Mouse (Mus musculus) brain, embryonic 14.5 days (tissue): Measurements from ENCODE around the gene Cnih3. TPM values are rescaled to one million over a fixed set of nuclear protein-coding genes. Genes with fewer than 3 reads are reported as not detected.

Experiments used
- DNase-seq: peaks from one replicate; pipeline ENCODE4 v3.0.0-alpha.2; 2011; ENCODE audit warnings: low read depth
- CTCF ChIP-seq: fragments of 200-500 bp; IDR thresholded peaks from 2 replicates; pipeline ENCODE4 v1.5.1; 2012; ENCODE audit warnings: inconsistent platforms, mild to moderate bottlenecking, moderate library complexity, borderline replicate concordance; ENCODE audit not compliant: insufficient read depth, insufficient read length; ENCODE audit errors: extremely low read depth
- POLR2A ChIP-seq: fragments of 200-500 bp; IDR thresholded peaks from 2 replicates; pipeline ENCODE4 v1.6.1; 2012; ENCODE audit warnings: mild to moderate bottlenecking, inconsistent platforms, borderline replicate concordance; ENCODE audit not compliant: poor library complexity, insufficient read depth, insufficient read length, severe bottlenecking; ENCODE audit errors: extremely low read depth
- polyA plus RNA-seq: library from polyadenylated mRNA; depleted of rRNA; stranded (reverse); fragments of >200 nt; gene quantifications from 2 replicates; pipeline ENCODE4 v1.2.3, GENCODE M21; 2012

The Cnih3 gene
- polyA plus RNA-seq, 1 experiment = 6.7 TPM

DNA sequence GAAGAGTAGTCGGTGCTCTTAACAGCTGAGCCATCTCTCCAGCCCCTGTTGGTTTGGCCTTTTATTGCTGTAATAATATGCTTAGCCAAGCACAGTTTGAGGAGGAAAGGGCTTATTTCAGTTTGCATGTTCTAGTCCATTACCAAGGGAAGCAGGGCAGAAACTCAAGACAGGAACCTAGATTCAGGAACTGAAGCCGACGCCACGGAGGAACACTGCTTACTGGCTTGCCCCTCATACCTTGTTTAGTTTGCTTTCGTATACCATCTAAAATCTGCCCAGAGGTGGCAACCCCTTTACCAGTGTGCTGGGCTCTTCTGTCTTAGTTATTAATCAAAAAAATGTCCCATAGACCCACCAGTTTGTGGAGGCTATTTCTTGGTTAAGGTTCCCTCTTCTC is 25.3 kb upstream of the Cnih3 start:
- no peak for DNase-seq
- TF ChIP-seq CTCF (no peak), POLR2A (no peak)

DNA sequence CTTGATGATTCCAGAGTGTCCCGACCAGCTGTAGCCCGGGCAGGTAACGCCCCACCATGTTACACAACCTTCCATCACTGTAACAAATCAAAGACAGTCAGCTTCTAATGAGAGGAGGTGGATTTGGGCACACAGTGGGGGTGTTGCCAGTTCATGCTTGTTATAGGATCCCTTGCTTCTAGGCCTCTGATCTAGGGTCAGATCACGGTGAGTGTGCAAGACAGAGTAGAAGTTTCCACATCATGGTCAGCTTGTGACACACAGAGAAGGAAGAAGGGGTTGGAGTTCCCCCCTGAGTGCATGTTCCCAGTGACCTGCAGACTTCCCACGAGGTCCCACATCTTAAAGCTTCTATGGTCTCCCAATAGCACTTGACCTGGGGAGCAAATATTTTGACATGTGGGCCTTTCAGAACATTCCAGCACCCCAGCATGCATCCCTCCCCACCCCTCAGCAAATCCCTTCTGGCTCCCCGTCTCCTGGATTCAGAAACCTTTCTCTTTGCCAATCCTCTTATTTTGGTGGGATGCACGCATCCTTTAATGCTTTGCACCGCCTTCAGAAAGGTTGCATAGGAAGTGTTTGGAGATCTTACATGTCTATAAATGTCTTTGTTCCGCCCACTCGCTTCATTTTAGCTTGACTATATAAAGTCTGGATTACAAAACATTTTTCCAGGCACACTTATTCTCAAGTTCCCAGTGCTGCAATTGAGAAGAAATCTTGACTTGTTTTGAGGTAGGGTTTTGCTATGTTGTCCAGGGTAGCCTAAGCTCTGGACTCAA is 24.6 kb upstream of the Cnih3 start:
- no peak for DNase-seq
- no peak for TF ChIP-seq POLR2A
- no peak for TF ChIP-seq CTCF

DNA sequence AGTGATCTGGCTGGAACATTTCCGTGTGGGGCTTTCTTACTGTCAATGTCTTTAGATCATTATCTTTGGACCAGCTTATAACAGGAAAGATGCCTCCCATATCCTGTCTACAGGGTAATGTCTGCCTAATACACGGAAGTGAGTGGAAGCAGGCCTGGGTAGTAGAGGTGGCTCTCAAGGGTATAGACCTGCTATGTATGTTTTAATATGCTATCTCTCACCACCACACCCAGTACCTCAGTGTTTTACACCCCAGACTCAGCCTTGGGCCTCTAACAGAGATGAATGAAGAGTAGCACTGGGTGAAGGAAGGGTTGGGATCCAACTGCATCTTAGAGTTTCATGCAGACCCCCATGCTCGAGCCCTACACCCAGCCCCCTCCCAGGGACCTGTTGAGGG is 23.3 kb upstream of the Cnih3 start:
- TF ChIP-seq POLR2A = no peak
- no peak for TF ChIP-seq CTCF
- DNase-seq = no peak

DNA sequence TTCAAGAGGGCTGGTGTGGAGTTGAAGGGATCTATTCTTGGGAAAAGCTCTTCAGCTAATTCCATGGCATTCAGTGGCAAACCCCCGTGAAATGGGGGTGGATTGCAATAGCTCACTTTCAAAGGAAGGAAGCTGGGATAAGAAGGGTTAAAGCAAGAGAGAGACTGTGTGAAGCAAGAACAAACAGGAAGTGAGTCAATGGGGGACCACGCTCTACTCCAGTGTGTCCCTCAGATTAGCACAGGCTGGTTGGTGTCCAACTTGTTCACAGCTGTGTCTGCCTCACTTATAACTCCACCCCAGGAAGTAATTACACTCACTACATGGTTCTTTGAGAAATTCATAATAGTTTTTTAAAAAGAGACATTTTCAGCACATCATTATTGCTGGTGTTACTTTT is 19.8 kb upstream of the Cnih3 start:
- TF ChIP-seq POLR2A (no peak), CTCF (no peak)
- no peak for DNase-seq

DNA sequence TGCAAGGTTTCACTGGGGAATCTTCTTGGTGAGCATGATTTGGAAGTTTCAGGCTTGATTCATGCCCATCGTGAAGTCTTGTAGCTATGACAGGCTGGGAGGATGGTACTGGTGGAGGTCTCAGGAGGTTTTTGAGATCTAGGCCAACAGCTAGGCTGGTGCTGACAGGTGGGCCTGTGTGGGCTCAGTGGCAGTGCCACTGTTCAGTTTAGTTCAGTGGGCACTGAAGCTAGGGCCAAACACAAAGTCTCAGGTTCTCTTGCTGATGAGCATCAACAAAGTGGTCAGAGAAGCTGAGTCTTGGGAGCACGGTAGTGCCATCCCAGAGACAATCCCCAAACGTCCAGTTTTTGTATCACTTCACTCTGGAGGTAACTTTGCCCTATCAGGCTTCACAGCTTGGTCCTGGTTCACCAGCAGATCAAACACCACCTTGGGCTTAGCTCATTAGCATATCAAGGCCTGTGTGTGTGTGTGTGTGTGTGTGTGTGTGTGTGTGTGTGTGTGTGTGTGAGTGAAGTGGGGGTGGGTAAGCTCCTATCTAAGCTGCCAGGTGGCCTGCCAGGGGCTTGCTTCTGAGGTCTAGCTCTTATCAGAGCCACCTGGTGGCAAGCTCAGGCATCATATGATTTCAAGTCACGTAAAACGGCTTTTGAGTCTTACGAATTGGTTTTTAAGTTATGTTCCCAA is 18.0 kb upstream of the Cnih3 start:
- DNase-seq = peak; percentile 22
- no peak for TF ChIP-seq POLR2A
- no peak for TF ChIP-seq CTCF

DNA sequence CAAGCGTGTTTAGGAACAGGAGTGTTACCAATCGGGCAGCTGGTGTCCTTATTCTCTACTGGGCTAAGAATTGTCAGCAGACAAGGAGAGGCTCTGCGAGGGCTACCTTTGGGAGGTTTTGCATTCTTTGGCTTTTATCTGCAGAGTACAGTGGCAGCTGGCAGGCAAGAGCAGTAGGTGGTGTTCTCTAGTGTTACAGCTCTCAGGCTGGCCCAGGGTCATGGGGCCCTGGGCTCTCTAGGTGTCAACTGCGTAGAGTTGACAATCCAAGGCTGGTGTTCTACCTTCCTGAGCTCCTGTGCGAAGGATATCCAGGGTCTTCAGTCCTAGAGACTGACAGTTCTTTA is 17.4 kb upstream of the Cnih3 start:
- DNase-seq = no peak
- TF ChIP-seq POLR2A = no peak
- no peak for TF ChIP-seq CTCF

DNA sequence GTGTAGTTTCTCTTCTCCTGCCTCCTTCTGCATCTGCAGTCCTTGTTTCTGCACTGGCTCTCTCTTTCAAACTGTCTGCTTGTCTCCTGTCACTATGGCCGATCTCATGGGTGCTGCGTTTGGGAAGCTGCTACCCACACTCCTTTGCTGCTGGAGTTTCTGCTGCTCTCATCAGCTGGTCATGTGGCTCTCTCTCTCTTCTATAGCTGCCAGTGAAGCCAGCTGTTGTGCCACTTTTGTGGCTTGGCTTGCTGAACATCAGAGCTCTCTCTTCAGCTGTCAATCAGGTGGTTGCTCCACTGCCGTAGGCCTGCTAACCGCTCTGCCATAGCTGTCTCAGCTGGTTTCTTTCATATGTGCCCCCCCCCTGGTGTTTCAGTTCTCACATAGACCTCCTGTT is 17.0 kb upstream of the Cnih3 start:
- peak; percentile 21 for DNase-seq
- TF ChIP-seq CTCF (no peak), POLR2A (no peak)

DNA sequence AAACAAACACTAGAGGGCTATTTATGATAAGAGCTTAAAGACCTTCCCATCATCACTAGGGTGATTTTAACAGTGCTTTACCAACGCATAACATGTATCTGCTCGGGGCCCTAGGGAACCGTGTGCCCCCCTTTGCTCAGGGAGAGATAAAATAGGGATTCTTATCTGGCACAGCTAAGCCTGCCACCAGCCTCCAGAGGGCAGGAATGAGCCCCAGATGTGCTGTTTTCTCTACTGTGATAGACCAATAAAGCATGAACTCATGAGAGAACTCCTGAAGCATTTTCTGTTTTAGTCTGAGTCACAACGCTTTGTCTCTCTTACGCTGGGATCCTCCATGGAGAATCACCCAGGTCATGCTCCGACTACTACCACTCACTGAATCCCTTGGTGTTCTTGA is 15.6 kb upstream of the Cnih3 start:
- TF ChIP-seq POLR2A = no peak
- peak; percentile 30; the same call in 1 of the 2 replicates for TF ChIP-seq CTCF

DNA sequence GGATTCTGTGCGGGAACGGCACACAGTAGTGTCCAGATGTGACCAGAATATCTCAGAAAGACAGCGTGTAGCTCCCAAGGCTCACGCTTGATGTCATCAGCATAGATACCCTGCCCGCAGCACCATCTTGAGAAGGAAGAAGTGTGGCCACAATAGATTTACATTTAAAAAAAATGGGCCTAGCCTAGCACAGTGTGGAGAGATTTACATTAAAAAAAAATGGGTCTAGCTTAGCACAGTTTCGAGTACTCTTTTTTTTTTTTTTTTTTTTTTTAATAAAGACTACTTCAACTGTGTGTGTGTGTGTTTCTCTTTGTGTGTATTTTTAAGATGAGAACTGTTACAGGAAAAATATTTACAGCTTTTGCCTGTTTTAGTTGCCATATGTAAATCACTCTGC is 13.3 kb upstream of the Cnih3 start:
- TF ChIP-seq POLR2A = no peak
- TF ChIP-seq CTCF = no peak

More for the DNA sequence above, 15.6 kb upstream of the Cnih3 start:
- DNase-seq = no peak

DNA sequence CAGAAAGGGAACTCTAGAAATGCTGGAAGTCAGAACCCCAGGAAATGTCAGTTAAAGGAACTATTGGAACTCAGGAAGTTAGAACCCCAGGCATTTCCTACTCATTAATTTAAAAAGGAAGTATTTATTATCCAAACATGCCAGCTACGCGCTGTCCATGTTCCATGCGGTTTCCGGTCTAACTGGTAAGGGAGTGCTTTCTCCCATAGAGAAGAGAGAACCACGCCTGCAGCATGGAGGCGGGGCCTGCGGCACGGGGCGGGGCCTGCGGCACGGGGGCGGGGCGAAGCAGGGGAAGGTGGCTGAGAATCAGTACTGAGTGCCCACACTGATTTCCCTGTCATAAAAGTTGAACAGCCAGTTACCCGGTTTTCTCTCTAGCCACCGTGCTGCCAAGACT is 6.9 kb upstream of the Cnih3 start:
- no peak for TF ChIP-seq POLR2A
- TF ChIP-seq CTCF = no peak
- DNase-seq = no peak

More for the DNA sequence above, 13.3 kb upstream of the Cnih3 start:
- no peak for DNase-seq

DNA sequence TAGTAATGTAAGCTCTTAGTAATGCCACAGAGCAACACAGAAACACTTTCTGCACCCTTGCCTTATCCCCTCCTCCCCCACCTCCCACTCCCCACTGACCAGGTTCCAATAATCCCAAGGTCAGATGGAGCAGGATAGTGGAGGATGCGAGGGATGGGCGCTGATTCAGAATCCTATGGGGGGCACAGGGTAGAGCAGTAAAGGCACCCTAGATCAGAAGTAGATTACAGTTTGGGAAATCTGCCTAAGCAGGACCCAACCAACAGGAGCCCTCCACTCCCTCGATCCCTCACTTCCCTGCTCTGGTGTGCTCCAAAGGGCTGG is 423 bp upstream of the Cnih3 start:
- no peak for DNase-seq
- TF ChIP-seq CTCF = no peak
- TF ChIP-seq POLR2A = no peak
